Mouse (Mus musculus): Measurements from ENCODE around the gene Gm28305. TPM values are rescaled to one million over a fixed set of nuclear protein-coding genes. Genes with fewer than 3 reads are reported as not detected.
A peak's percentile ranks its signal among the peaks of the same experiment; 100 is the strongest.

The Gm28305 gene
- total RNA-seq, 2 experiments from 2014 or later: not detected

- no peak for DNase-seq
Observed at GRCm38 (mm10) chr9:104070863-104071604, 30.6 kb downstream of the Gm28305 start.

- no peak for DNase-seq
Observed at GRCm38 (mm10) chr9:104075808-104076207, 35.3 kb downstream of the Gm28305 start.

DNA sequence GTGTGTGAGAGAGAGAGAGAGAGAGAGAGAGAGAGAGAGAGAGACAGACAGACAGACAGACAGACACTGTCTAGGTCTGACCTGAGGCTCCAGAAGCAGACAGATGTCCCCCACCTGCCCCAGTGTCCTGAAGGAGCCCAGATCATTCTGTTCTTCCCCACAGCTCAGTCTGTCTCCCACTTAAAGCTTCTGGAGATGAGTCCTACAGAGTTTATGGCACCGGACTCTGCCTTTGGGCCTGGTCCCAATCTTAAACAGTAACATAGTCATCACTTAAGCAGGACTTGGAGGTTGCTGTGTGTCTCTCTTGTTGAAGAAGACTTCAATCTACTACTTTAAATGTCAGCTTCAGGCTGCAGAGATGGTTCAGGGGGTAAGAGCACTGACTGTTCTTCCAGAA lies 38.3 kb downstream of the Gm28305 start:
- no peak for DNase-seq

- peak; percentile 53 for DNase-seq
Observed at GRCm38 (mm10) chr9:104079379-104079778, 38.9 kb downstream of the Gm28305 start.

DNA sequence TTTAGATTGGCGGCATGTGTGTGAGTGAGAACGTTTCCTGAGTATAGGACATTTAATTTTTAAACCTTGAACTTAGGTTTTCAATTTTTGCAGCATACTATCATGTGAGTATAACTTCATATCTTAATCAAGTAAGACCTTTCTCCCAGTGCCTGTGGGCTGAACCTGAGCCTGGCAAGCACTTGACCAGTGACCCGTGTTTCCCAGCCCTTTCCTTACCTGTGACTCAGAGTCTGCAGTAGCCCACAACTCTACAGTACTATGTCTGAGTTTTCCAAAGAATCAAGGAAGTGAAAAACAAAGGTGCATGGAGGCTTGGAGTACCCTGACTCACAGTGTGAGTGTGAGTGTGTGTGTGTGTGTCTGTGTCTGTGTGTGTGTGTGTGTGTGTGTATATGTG lies 39.6 kb downstream of the Gm28305 start:
- no peak for DNase-seq

DNA sequence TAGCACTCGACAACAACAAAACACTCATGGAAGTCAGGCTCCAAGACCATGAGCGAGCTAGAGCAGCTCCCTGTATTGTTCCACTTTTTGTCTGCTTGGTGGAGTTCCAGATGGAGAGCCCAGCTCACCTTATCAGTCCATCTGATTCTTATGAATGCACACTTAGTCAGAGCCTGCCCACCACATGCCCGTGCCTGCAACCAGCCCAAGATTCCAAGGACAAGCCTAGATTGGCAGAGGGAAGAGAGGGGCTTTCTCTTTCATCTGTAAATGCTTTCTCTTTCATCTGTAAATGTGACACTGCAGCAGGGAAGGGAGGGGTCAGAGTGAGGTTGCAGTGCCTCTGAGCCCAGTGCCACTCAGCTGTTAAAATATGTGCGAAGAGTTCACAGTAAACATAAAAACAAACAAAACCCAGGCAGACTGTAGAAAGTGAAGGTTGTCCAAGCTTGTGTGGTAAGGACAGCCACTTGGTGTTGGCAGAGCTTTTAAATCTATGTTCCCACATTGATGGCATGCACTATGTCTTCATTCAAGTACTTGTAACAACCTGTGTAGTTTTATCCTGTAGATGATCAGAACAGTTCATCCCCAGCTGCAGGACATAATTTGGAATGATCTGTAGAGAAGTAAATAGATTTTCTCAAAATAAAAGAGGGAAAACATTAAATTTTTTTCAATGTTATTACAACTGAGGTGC lies 45.4 kb downstream of the Gm28305 start:
- no peak for DNase-seq

DNA sequence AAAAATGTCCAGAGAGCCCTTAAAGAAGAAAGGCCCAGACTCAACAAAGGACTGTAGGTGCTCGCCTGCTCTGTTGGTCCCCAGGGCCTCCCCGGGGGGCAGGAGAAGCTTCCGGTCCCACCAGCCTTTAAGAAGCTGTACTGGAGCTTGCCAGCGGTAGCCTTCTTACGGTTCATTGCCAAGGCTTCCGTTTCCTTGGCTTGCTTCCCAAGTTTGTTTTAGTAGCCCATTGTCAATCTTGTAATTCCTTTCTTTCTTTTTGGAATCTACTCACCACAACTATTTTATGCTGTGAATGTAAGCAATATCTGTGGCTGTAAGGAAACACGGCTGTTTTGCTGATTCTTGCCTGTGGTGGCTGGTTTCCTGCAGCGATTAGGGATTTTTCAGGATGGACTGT lies 48.1 kb downstream of the Gm28305 start:
- DNase-seq: peak; percentile 51

DNA sequence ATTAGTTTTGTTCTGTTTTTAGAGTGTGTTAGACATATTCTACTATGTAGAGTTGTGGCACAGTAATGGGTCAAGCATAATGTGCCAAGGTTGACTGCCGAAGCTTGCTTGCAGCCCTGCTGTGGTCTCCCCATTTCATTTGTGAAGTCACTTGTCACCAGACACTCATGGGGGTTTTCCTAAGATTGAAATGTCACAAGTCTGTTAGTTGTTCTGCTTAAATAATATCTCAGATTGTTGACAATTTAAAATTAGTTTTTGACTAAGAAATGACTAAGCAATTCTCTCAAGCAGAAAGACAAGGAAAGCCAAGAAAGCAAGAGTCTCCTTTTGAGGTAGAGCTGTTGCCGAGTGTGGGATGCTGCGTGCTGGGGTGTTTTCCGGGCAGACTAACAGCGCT lies 52.5 kb downstream of the Gm28305 start:
- no peak for DNase-seq

DNA sequence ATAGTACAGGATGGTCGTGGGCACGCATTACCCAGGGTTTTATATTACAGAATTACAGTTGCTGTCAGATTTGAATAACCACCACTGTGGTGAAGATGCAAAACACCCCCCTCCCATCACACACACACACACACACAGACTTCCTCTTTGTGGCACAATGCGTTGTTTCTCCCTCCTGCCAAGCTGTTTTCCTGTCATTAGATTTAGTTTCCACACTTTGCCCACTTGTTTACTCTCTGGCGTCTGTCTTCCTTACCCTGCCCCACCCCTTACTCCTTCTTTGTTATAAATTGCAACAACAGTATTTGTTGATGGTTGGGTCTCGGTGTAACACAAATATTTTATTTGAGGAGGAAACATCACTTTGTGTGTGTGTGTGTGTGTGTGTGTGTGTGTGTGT lies 57.8 kb downstream of the Gm28305 start:
- DNase-seq: no peak

GRCm38 (mm10) chr9:104099060-104099459 lies 58.6 kb downstream of the Gm28305 start:
- no peak for DNase-seq

DNA sequence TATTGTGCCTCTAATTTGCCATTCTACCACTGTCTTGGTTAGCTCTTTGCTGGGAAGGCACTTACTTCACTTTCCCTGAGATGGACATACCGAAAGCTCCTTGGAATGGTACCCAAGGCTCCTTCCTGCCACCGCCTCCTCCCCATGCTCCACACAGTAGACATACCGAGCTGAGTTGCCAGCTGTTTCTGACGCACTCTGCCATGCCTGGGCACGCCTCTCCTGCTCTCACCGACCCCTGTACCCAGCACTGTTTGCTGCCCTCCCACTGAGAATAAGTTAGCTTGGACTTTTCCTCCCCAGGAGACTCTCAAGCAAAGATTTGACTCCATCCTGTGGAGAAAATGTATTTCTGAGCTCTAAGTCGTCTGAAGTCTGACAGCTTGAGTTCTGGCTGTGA lies 60.4 kb downstream of the Gm28305 start:
- no peak for DNase-seq

- no peak for DNase-seq
Observed at GRCm38 (mm10) chr9:104101458-104101857, 61.0 kb downstream of the Gm28305 start.

DNA sequence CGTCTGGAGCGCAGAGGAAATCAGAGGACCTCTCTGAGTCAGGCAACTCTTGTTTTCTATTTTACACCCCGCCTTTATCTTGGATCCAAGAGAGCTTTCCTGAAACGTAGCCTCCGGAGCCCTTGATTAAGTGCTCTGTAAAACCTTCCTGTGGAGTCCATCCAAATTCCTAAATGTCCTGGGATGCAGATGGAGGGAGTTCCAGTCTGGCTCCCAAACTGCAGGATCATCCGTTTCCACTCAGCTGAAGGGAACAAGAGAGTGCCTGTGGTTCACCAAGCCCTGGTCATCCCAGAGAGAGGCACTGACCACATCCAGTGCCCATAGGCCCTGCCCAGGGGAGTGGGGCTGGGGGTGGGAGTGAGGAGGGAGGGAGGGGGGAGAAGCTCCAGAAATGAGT lies 61.8 kb downstream of the Gm28305 start:
- peak; percentile 17 for DNase-seq

- DNase-seq: no peak
Observed at GRCm38 (mm10) chr9:104102901-104103300, 62.4 kb downstream of the Gm28305 start.

DNA sequence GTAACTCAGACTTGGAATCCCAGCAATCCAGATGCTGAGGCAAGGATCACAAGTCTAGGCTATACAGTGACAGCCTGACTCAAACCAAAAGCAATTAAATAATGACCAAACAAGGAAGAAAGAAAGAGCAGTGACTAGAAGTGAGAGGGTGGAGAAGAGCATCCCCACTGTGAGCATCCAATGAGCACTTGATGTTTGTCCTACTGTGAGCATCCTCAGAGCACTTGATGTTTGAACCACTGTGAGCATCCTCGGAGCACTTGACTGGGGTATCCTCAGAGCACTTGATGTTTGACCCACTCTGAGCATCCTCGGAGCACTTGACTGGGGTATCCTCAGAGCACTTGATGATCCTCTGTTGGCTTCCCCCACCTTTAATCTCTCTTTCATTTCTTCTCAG lies 64.5 kb downstream of the Gm28305 start:
- DNase-seq: no peak

GRCm38 (mm10) chr9:104106930-104107329 lies 66.5 kb downstream of the Gm28305 start:
- no peak for DNase-seq

DNA sequence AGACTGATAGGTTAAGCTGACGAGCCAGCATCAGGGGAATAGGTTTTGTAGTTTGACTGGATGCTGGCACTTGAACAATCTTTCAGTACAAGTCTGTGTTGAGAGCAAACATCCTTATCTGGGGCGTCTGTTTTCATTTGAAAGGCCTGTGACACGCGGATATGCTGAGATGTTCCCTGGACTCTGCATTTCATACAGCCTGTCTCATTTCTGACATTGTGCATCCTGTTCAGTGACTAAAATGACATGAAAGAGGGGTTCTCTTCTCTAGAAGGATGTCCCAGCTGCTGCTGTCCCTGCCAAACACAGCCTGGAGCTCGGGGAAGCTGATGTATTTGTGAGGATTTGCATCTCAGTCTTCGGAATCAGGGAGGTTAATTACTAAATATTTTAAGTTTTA lies 67.0 kb downstream of the Gm28305 start:
- DNase-seq: no peak

GRCm38 (mm10) chr9:104108571-104109143 lies 68.2 kb downstream of the Gm28305 start:
- DNase-seq: no peak

- no peak for DNase-seq
Observed at GRCm38 (mm10) chr9:104109151-104109550, 68.7 kb downstream of the Gm28305 start.

- DNase-seq: no peak
Observed at GRCm38 (mm10) chr9:104123101-104123500, 82.6 kb downstream of the Gm28305 start.

- no peak for DNase-seq
Observed at GRCm38 (mm10) chr9:104123622-104124021, 83.2 kb downstream of the Gm28305 start.

Data from heart, postnatal 4 days (tissue).